Mouse (Mus musculus) retina, adult 2 months (tissue): ENCODE data around the gene Zcchc12.

Experiments used
- DNase-seq: peaks from one replicate; pipeline ENCODE4 v3.0.0-alpha.2; 2012; ENCODE audit warnings: low read depth, low spot score

Gene Zcchc12

DNA sequence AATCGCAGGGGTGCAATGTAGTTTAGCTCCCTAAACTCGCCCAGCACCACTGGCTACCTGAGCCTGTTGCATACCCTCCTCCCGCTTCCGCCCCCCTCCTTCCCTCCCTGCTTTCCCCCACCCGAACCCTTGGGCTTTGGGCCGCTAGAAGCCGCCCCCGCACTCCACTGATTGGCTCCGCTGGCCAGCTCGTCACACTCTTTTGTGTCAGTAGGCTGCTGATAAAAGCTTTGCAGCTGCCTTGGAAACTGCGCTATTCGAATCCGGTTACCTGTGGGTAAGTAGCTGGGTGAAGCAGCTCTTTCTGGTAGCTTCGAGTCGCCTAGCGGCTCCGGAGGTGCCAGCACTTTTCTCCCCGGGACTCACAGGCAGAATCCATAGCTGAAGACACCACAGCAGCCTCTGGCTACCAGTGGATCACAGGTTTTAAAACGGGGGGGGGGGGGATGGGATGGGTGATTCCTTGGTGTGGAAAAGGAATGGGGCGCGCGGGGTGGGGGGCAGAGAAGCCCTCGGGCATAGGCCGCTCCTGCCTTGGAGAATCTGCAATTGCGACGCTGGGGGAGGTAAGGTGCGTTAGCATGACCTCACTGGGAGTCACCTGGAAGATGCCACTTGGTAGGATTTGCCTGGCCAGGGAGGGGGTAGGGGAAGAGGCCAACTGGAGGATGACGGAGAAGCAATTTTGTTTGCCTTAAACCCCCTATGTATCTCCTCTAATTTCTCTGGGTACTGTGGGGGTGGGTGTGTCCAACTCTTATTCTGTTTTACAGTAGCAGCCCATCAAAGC lies at the start of gene Zcchc12:
Gene Zcchc12 (plus strand): TSS at position 169 of the 790 bp plus-strand sequence.
- no peak for DNase-seq

- no peak for DNase-seq
Observed at GRCm38 (mm10) chrX:36146746-36147145, 49.0 kb upstream of the Zcchc12 start.

- no peak for DNase-seq
Observed at GRCm38 (mm10) chrX:36150100-36150499, 45.6 kb upstream of the Zcchc12 start.

DNA sequence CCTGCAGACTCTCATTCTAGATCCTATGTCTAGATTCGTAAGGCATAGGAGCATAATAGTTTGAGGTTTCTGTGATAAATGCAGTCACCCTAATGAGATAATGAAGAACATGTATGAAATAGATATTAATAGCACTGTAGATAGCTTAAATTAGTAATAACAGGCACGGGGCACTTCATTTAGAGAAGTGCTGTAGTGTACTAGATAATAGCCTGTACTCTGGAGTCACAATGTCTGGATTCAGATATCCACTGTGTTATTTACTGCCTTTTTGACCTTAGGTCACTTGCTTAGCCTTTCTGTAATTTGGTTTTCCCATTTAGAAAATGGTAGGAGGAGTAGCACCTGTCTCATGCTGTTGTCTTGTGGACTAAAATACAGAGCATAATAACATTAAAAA lies 39.0 kb upstream of the Zcchc12 start:
- DNase-seq, result no peak

GRCm38 (mm10) chrX:36161567-36161966 lies 34.1 kb upstream of the Zcchc12 start:
- no peak for DNase-seq

DNA sequence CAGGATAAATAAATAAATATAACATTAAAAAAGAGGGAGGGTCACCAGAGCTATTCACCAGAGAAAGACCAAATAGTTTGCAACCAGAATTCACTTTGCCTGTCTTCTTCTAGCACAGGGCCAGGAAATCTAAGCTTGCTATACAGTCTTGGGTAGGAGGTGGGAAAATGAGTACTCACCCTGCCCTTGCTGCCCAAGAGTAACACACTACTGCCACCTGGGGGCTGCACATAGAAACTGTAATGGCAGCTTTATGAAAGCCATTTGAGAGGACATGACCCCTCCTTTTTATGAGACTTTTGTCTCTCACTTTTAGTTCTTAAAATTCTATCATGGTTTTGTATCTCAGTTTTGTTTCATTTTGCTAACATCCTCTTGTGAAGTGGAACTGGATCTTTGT lies 12.1 kb upstream of the Zcchc12 start:
- DNase-seq, result no peak

GRCm38 (mm10) chrX:36186036-36186435 lies 9.7 kb upstream of the Zcchc12 start:
- no peak for DNase-seq

DNA sequence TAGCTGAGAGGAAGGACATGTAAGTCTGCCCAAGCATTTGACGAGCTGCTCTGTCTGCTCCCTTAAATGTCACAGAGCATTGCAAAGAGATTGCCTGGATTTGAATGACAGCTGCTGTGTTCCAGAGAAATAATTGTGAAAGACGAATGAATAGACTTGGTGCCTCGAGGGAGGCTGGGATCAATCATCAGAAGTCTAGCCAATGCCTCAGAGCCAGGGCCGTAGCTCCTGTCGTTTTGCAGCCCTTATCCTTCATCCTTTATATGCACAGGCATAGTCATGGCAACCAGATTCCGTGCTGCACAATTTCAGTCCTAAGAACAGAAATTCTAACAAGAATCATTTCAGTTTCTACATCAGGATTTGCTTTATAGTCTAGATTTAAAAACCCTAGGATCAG lies 9.3 kb upstream of the Zcchc12 start:
- no peak for DNase-seq

GRCm38 (mm10) chrX:36193951-36194350 lies 1.8 kb upstream of the Zcchc12 start:
- DNase-seq, result no peak

- DNase-seq, result no peak
Observed at GRCm38 (mm10) chrX:36209554-36209953, 13.8 kb downstream of the Zcchc12 start.

DNA sequence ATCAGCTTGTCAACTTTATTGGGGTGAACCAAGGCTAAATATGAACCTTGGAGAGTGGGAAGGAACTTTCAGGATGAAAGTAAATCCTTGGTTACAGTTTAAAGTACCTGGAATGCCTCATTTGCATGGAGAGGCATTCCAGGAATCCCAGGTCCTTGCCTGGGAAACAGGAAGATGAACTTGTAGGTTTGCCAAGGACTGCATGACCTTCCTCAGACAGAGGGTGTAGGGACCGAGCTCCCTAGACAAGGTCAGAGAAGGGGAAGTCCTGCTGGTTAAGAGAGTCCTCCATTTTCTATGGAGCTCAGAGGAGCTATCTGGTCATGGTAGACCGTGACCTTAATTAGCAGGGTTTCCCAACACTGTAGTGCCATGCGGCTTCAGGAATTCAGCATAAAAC lies 15.5 kb downstream of the Zcchc12 start:
- no peak for DNase-seq

- DNase-seq, result no peak
Observed at GRCm38 (mm10) chrX:36221366-36221765, 25.7 kb downstream of the Zcchc12 start.

DNA sequence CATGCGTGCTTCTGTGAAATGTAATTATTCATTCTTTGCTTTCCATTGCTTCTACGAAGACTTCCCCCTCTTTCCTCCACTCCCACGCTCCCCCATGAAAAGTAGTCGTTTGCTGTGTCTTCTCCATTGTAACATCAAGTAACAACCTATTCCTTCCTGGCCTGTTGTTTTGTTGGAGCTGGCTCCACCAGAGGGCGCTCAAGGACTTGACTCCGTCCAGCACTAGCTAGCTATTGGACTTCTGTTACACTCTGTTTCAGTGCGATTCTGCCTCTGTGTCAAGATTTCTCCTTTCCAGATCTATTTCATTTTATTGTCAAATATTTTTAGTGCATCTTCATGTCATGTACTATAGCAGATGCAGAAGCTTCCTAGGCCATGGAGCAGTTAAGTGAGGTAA lies 30.1 kb downstream of the Zcchc12 start:
- peak; percentile 22 for DNase-seq

DNA sequence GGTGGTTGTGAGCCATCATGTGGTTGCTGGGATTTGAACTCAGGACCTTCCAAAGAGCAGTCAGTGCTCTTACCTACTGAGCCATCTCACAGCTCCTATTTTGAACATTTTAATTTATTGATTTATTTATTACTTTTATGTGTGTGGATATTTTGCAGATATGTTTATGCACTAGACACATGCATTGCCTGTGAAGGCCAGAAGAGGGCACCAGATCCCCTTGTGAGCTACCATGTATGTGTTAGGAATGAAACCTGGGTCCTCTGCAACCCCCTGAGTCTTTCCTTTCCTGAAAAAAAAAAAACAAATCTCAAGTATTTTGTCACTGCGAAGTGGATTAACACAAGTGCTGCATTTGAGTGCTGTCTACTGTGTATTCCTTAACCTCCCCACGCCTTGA lies 30.9 kb downstream of the Zcchc12 start:
- no peak for DNase-seq

GRCm38 (mm10) chrX:36228861-36229260 lies 33.2 kb downstream of the Zcchc12 start:
- no peak for DNase-seq

DNA sequence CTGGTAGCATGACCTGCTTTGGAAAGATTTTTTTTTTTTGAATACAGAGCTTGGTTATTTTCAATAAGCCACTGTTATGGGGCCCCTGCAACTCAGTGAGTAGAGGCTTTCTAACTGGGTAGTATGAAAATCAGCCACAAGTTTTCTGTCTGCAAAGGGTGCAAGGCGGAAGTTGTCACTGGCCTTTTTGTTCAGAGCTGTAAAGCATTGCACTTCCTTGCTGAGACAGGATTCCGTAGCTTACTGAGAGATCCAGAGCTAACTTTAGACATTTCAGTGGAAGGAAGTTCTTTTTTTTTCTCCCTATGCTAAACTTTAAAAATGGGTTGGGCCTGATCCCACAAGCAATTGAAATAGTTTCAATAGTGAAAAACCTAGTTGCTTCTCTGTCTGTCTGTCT lies 33.6 kb downstream of the Zcchc12 start:
- DNase-seq, result no peak

- no peak for DNase-seq
Observed at GRCm38 (mm10) chrX:36235652-36236051, 39.9 kb downstream of the Zcchc12 start.
